Comparison of ENCODE assay signal across 8 mouse cellular contexts in genomic region chr14:21050734-21051133, GRCm38 (mm10). TPM values are rescaled to one million over a fixed set of nuclear protein-coding genes. Genes with fewer than 3 reads are reported as not detected.
A peak's percentile ranks its signal among the peaks of the same experiment; 100 is the strongest.
DNase-seq lines count a peak whose midpoint lies in the region; ATAC-seq and TF ChIP-seq lines count a peak whose summit lies in the region.

No protein-coding gene starts in this region.

- peaks cover 3% of the 10 kb centered on the region; the same call in 1 of the 2 replicates for H3K4me1 ChIP-seq in kidney, adult 2 months (ENCODE audit: control insufficient read depth, insufficient read depth, low read length)
- peaks cover 10% of the 10 kb centered on the region; the same call in 1 of the 2 replicates for H3K4me1 ChIP-seq in kidney, embryonic 14.5 days (ENCODE audit: control insufficient read depth, insufficient read depth, low read length)
- H3K4me1 ChIP-seq in ES-E14 (ENCODE audit: control insufficient read depth in 2 of 2, insufficient read depth in 2 of 2, low read length in 2 of 2, poor library complexity in 1 of 2) = peaks cover 2 to 3% of the 10 kb centered on the region in 2 experiments; a peak in 1 of 4 replicates

- TF ChIP-seq POLR2A in kidney, adult 2 months (IDR thresholded peaks at IDR 0.05; ENCODE audit: low read depth, low read length) = no peak
- no peak for TF ChIP-seq POLR2A in myocyte (IDR thresholded peaks at IDR 0.05; ENCODE audit: insufficient read length, low read depth)

- no peak overlapping the region for H3K4me3 ChIP-seq in kidney, adult 2 months (ENCODE audit: insufficient read depth, low read depth, low read length)
- no peak overlapping the region; the same call in 1 of the 2 replicates for H3K4me3 ChIP-seq in kidney, embryonic 14.5 days (ENCODE audit: low read length)
- H3K4me3 ChIP-seq in ES-E14 (ENCODE audit: insufficient read depth in 1 of 2, low read depth in 1 of 2, low read length in 2 of 2, poor library complexity in 1 of 2, severe bottlenecking in 1 of 2) (no peak overlapping the region), myocyte (peak overlapping the region; percentile 94)

- in situ Hi-C loops in ES-E14 (cut with MboI; ENCODE audit: low sequenced_read_pairs in 2 of 2, unreplicated experiment in 2 of 2) = no loop called here

- H3K27me3 ChIP-seq in kidney, adult 2 months (replicated peaks; ENCODE audit: control insufficient read depth, insufficient read depth, low read length) = no peaks in the 10 kb centered on the region
- H3K27me3 ChIP-seq in kidney, embryonic 14.5 days (ENCODE audit: control insufficient read depth, insufficient read depth, low read length) = no peaks in the 10 kb centered on the region
- no peaks in the 10 kb centered on the region for H3K27me3 ChIP-seq in myocyte (ENCODE audit: control insufficient read depth, insufficient read depth, insufficient read length)

- no peak overlapping the region for H3K4me2 ChIP-seq in kidney, embryonic 14.5 days (replicated peaks; ENCODE audit: low read depth, low read length)
- peak overlapping the region; percentile 80 for H3K4me2 ChIP-seq in myocyte (ENCODE audit: low read depth)

- no peak overlapping the region for H3K27ac ChIP-seq in kidney, adult 2 months (ENCODE audit: insufficient read depth, low read depth, low read length)
- H3K27ac ChIP-seq in kidney, embryonic 14.5 days (ENCODE audit: low read depth, low read length) = no peak overlapping the region
- no peak overlapping the region for H3K27ac ChIP-seq in ES-E14 (ENCODE audit: insufficient read depth, low read depth, low read length, poor library complexity, severe bottlenecking)

- no peaks in the 10 kb centered on the region for H3K36me3 ChIP-seq in kidney, adult 2 months (ENCODE audit: control insufficient read depth, insufficient read depth, low read length)
- peaks cover 8% of the 10 kb centered on the region; the same call in 1 of the 2 replicates for H3K36me3 ChIP-seq in kidney, embryonic 14.5 days (ENCODE audit: control insufficient read depth, insufficient read depth, low read length)
- H3K36me3 ChIP-seq in ES-E14 (ENCODE audit: control insufficient read depth, insufficient read depth, low read length, poor library complexity, severe bottlenecking) (no peaks in the 10 kb centered on the region), myocyte (ENCODE audit: control insufficient read depth, insufficient read depth) (no peaks in the 10 kb centered on the region)

- no peak for ATAC-seq in kidney, embryonic 14.5 days (ENCODE audit: low FRiP score, low TSS enrichment)

- H3K9ac ChIP-seq in kidney, embryonic 14.5 days (ENCODE audit: low read depth, low read length) = no peak overlapping the region
- H3K9ac ChIP-seq in ES-E14 (ENCODE audit: insufficient read depth, low read depth, low read length, poor library complexity, severe bottlenecking) = no peak overlapping the region

- peak; percentile 19 for DNase-seq in kidney, adult 2 months
- peak; percentile 77 for DNase-seq in ES-E14 (ENCODE audit: low read depth, low spot score)
- peak; percentile 57 to 69 for DNase-seq in cerebellum, postnatal 10 days
- peak; percentile 56 for DNase-seq in kidney, postnatal 4 days
- DNase-seq in urinary bladder, adult 18-20 months (ENCODE audit: low spot score in 2 of 2) = no peak
- no peak for DNase-seq in layer of hippocampus, adult 9-10 months (ENCODE audit: low spot score)

- no peak overlapping the region for H3ac ChIP-seq in myocyte (ENCODE audit: control insufficient read depth, insufficient read length)

- WGBS in kidney, adult 2 months = 71% methylated on average over 3 of the region's 3 CpGs
- WGBS in kidney, embryonic 14.5 days = 77% methylated on average over 3 of the region's 3 CpGs

- H3K79me2 ChIP-seq in myocyte (ENCODE audit: control insufficient read depth, insufficient read depth) = peaks cover 57% of the 10 kb centered on the region

- no peaks in the 10 kb centered on the region for H3K9me3 ChIP-seq in kidney, embryonic 14.5 days (ENCODE audit: control insufficient read depth, low read length)
- H3K9me3 ChIP-seq in ES-E14 (ENCODE audit: control insufficient read depth, insufficient read depth, low read depth, low read length) = no peaks in the 10 kb centered on the region

- peak; percentile 57 for TF ChIP-seq CTCF in kidney, adult 2 months (conservative IDR thresholded peaks at IDR 0.05; ENCODE audit: insufficient read depth, insufficient read length, low read depth, low read length)

TF ChIP-seq in ES-E14, 5 proteins besides CTCF, POLR2A, EP300 and RAD21:
- 0 out of 2 replicates have a peak, but pooled peaks have one; percentile 40 for TF ChIP-seq ZNF384 (IDR thresholded peaks at IDR 0.05; ENCODE audit: low read depth, low read length)
- no peak for TF ChIP-seq CHD2 (IDR thresholded peaks at IDR 0.05; ENCODE audit: low read depth, low read length)

TF ChIP-seq in myocyte, 11 proteins besides CTCF, POLR2A, EP300 and RAD21:
- no peak for TF ChIP-seq TCF12 (IDR thresholded peaks at IDR 0.05; ENCODE audit: insufficient read depth, poor library complexity, severe bottlenecking)
- no peak for TF ChIP-seq USF1 (IDR thresholded peaks at IDR 0.05; ENCODE audit: low read depth)
- TF ChIP-seq POLR2AphosphoS2 (IDR thresholded peaks at IDR 0.05; ENCODE audit: insufficient read length, low read depth) = no peak
- no peak for TF ChIP-seq MAX (IDR thresholded peaks at IDR 0.05; ENCODE audit: low read depth)
- TF ChIP-seq E2F4 (IDR thresholded peaks at IDR 0.05; ENCODE audit: insufficient read depth) = no peak
- no peak for TF ChIP-seq TCF3 (IDR thresholded peaks at IDR 0.05; ENCODE audit: insufficient read length, low read depth)
- no peak for TF ChIP-seq MYOD1 (IDR thresholded peaks at IDR 0.05; ENCODE audit: control insufficient read depth in 1 of 3, insufficient read length in 2 of 3, low read depth in 2 of 3)
- TF ChIP-seq CEBPB (IDR thresholded peaks at IDR 0.05; ENCODE audit: insufficient read depth, poor library complexity, severe bottlenecking) = no peak
- TF ChIP-seq REST (IDR thresholded peaks at IDR 0.05; ENCODE audit: insufficient read depth, insufficient read length) = no peak
- TF ChIP-seq MYOG (IDR thresholded peaks at IDR 0.05; ENCODE audit: control insufficient read depth in 1 of 3, insufficient read depth in 1 of 3, insufficient read length in 2 of 3, low read depth in 2 of 3) = no peak
TF ChIP-seq in myocyte: peak in this region for 0.

RNA-seq across cellular contexts. Expression of gene Ap3m1, which starts 1.6 kb away (rescaled TPM):
- 23.5 and 25.5 TPM in 2 replicates for polyA plus RNA-seq in kidney, adult 2 months (2012; rRNA removed)
- 70.0 and 89.8 TPM in 2 replicates for polyA plus RNA-seq in kidney, embryonic 14.5 days (2014; fragmentation: Nextera tagmentation; extraction: Ambion mirVana)
- 42.4 and 48.5 TPM in 2 replicates for total RNA-seq in ES-E14 (2012; rRNA removed)
- polyA plus RNA-seq in myocyte (2012; fragmentation: generic; extraction: Trizol) = 15.1 TPM

RNA-seq across cellular contexts. Expression of gene Adk, which starts 1.6 kb away (rescaled TPM):
- polyA plus RNA-seq in kidney, adult 2 months (2012; rRNA removed) = 92.5 and 121 TPM in 2 replicates
- 155 and 156 TPM in 2 replicates for polyA plus RNA-seq in kidney, embryonic 14.5 days (2014; fragmentation: Nextera tagmentation; extraction: Ambion mirVana)
- 113 and 164 TPM in 2 replicates for total RNA-seq in ES-E14 (2012; rRNA removed)
- polyA plus RNA-seq in myocyte (2012; fragmentation: generic; extraction: Trizol) = 37.2 TPM

Comparison
In these comparisons a context has a peak if more than half of its experiments do, and no peak if none do; other contexts are left out.
1. DNase-seq: peak in kidney, adult 2 months (single experiment), ES-E14 (single experiment), cerebellum, postnatal 10 days (2 of 2) and kidney, postnatal 4 days (2 of 2); none in urinary bladder, adult 18-20 months (0 of 2) and layer of hippocampus, adult 9-10 months (single experiment).